Comparison of ENCODE assay signal across 9 mouse cellular contexts in genomic region chr9:102992877-102993276, GRCm38 (mm10). TPM values are rescaled to one million over a fixed set of nuclear protein-coding genes. Genes with fewer than 3 reads are reported as not detected.
DNase-seq lines count a peak whose midpoint lies in the region; ATAC-seq and TF ChIP-seq lines count a peak whose summit lies in the region.
"Had no signal": no experiment of that assay in that cellular context is flagged by ENCODE, and none has a peak within 500 bp of the region (broad histone marks: within the 10 kb centered on the region; RNA-seq: fewer than 3 reads in every experiment).

No protein-coding gene starts in this region.

- no peaks in the 10 kb centered on the region for H3K27me3 ChIP-seq in Patski
- 0 out of 2 replicates have a peak, but pooled peaks cover 4% of the 10 kb centered on the region for H3K27me3 ChIP-seq in limb, embryonic 12.5 days

- intact Hi-C loops in heart, postnatal 10 days (cut with DNase I): no loop called here

- peak overlapping the region; percentile 26; the same call in 1 of the 2 replicates for H3K27ac ChIP-seq in limb, embryonic 12.5 days

- peaks cover 11% of the 10 kb centered on the region for H3K4me1 ChIP-seq in limb, embryonic 12.5 days (replicated peaks)
- H3K4me1 ChIP-seq: megakaryocyte, embryonic 14.5 days had no signal

- H3K4me3 ChIP-seq in limb, embryonic 12.5 days (replicated peaks): no peak overlapping the region
- H3K4me3 ChIP-seq: megakaryocyte, embryonic 14.5 days had no signal

- no peaks in the 10 kb centered on the region for H3K36me3 ChIP-seq in limb, embryonic 12.5 days

- WGBS in limb, embryonic 12.5 days: 43% methylated on average over 6 of the region's 6 CpGs

- no peak overlapping the region for H3K9ac ChIP-seq in limb, embryonic 12.5 days (replicated peaks)

- ATAC-seq in Patski: peak; percentile 36
- no peak for ATAC-seq in limb, embryonic 12.5 days (ENCODE audit: insufficient number of reproducible peaks, insufficient read depth, low FRiP score, low TSS enrichment, low read depth)
- no peak for ATAC-seq in monocyte, adult 5-6 weeks (replicated peaks; ENCODE audit: insufficient number of reproducible peaks, low FRiP score, low TSS enrichment, poor library complexity, severe bottlenecking)
- no peak for ATAC-seq in megakaryocyte, adult 5-6 weeks (ENCODE audit: poor library complexity, severe bottlenecking)

- peak; percentile 56 for DNase-seq in adrenal gland, postnatal 14 days
- DNase-seq in adrenal gland, postnatal 4 days (ENCODE audit: low spot score in 2 of 2): no peak
- no peak for DNase-seq in Patski (ENCODE audit: low read depth, low spot score)
- DNase-seq in heart, postnatal 10 days: peak; percentile 34 to 35
- DNase-seq in frontal cortex, postnatal 36 days (ENCODE audit: low spot score in 2 of 2): no peak

- no peak for TF ChIP-seq CTCF in Patski (IDR thresholded peaks at IDR 0.05)

- no peaks in the 10 kb centered on the region for H3K9me3 ChIP-seq in limb, embryonic 12.5 days
- H3K9me3 ChIP-seq: megakaryocyte, embryonic 14.5 days had no signal

- in situ Hi-C loops in Patski (cut with MboI; ENCODE audit: low pct_unique_long_range_greater_than_20kb): no loop called here

- POLR2A ChIA-PET in Patski (lab: Charles Lee): interaction anchor here (0.6 kb wide), 2 partner anchors 39 to 70 kb away, joined by 3 read pairs; no protein-coding TSS in a partner anchor

- CTCF ChIA-PET in Patski (lab: Charles Lee): interaction anchor here (0.7 to 1.9 kb wide), 2 partner anchors 10 to 65 kb away, joined by 4 read pairs; no protein-coding TSS in a partner anchor

- no peak overlapping the region for H3K4me2 ChIP-seq in limb, embryonic 12.5 days

RNA-seq across cellular contexts. Expression of gene Slco2a1, which starts 4.4 kb away (rescaled TPM):
- total RNA-seq in adrenal gland, postnatal 14 days (2021): 6.2 and 7.3 TPM in 2 replicates
- total RNA-seq in adrenal gland, postnatal 4 days (2021): 10 to 100 TPM; 12.0 to 12.3 TPM
- 14.9 TPM for polyA plus RNA-seq in Patski (2021)
- total RNA-seq in heart, postnatal 10 days (2021): 1 to 10 TPM; 8.5 to 10.0 TPM
- 1.0 and 1.2 TPM in 2 replicates for polyA plus RNA-seq in limb, embryonic 12.5 days (2016; fragmentation: Nextera tagmentation; extraction: Ambion mirVana)
- not detected in 3 replicates for total RNA-seq in monocyte, adult 5-6 weeks (2017)
- total RNA-seq in megakaryocyte, adult 5-6 weeks (2015): not detected in 2 replicates
- total RNA-seq in megakaryocyte, adult 5-6 weeks (2017): not detected in 2 replicates

Comparison
In these comparisons a context has a peak if more than half of its experiments do, and no peak if none do; other contexts are left out.
1. DNase-seq: peak in adrenal gland, postnatal 14 days (single experiment) and heart, postnatal 10 days (2 of 2); none in adrenal gland, postnatal 4 days (0 of 2), Patski (single experiment) and frontal cortex, postnatal 36 days (0 of 2).